ENCODE assay signal across 9 mouse cellular contexts in genomic region chr1:52004096-52004495, GRCm38 (mm10). TPM values are rescaled to one million over a fixed set of nuclear protein-coding genes. Genes with fewer than 3 reads are reported as not detected.
DNase-seq lines count a peak whose midpoint lies in the region; ATAC-seq and TF ChIP-seq lines count a peak whose summit lies in the region.
"Had no signal": no experiment of that assay in that cellular context is flagged by ENCODE, and none has a peak within 500 bp of the region (broad histone marks: within the 10 kb centered on the region; RNA-seq: fewer than 3 reads in every experiment).

No protein-coding gene starts in this region.

- H3K36me3 ChIP-seq in forebrain, embryonic 15.5 days = no peaks in the 10 kb centered on the region
- no peaks in the 10 kb centered on the region for H3K36me3 ChIP-seq in kidney, embryonic 15.5 days
- H3K36me3 ChIP-seq in liver, postnatal 0 days (replicated peaks; ENCODE audit: insufficient read depth, low read length) = no peaks in the 10 kb centered on the region

- peaks cover 7% of the 10 kb centered on the region for H3K4me1 ChIP-seq in forebrain, embryonic 15.5 days
- H3K4me1 ChIP-seq in kidney, embryonic 15.5 days = peaks cover 8% of the 10 kb centered on the region
- 0 out of 2 replicates have a peak, but pooled peaks cover 2% of the 10 kb centered on the region for H3K4me1 ChIP-seq in liver, postnatal 0 days (ENCODE audit: insufficient read depth)

- TF ChIP-seq EP300 in liver, postnatal 0 days (IDR thresholded peaks at IDR 0.05; ENCODE audit: low read depth) = no peak

- no peak overlapping the region for H3K4me2 ChIP-seq in forebrain, embryonic 15.5 days (replicated peaks)
- no peak overlapping the region for H3K4me2 ChIP-seq in kidney, embryonic 15.5 days
- H3K4me2 ChIP-seq in liver, postnatal 0 days (ENCODE audit: low read depth, low read length) = no peak overlapping the region

- DNase-seq in ovary, postnatal 10 days (ENCODE audit: low spot score) = peak; percentile 39
- no peak for DNase-seq in ovary, adult 18-20 months (ENCODE audit: low spot score)
- peak; percentile 75 for DNase-seq in liver, postnatal 0 days
- peak; percentile 84 for DNase-seq in retina, embryonic 14.5 days (ENCODE audit: low spot score)
- DNase-seq in urinary bladder, adult 2 months (ENCODE audit: low spot score) = peak; percentile 28

- TF ChIP-seq CTCF in liver, postnatal 0 days (IDR thresholded peaks at IDR 0.05; ENCODE audit: low read depth) = peak; percentile 90

- no peak overlapping the region for H3K4me3 ChIP-seq in forebrain, embryonic 15.5 days
- H3K4me3 ChIP-seq in kidney, embryonic 15.5 days (replicated peaks) = no peak overlapping the region
- no peak overlapping the region for H3K4me3 ChIP-seq in liver, postnatal 0 days (ENCODE audit: low read depth, low read length)
- H3K4me3 ChIP-seq: erythroblast, embryonic 14.5 days had no signal

- WGBS in forebrain, embryonic 15.5 days = 17% methylated on average over 8 of the region's 8 CpGs
- WGBS in kidney, embryonic 15.5 days = 27% methylated on average over 8 of the region's 8 CpGs
- WGBS in liver, postnatal 0 days (ENCODE audit: insufficient replicate concordance) = 14% methylated on average over 8 of the region's 8 CpGs

- H3K9me3 ChIP-seq in forebrain, embryonic 15.5 days = no peaks in the 10 kb centered on the region
- no peaks in the 10 kb centered on the region for H3K9me3 ChIP-seq in kidney, embryonic 15.5 days (replicated peaks)
- H3K9me3 ChIP-seq in liver, postnatal 0 days (ENCODE audit: low read length) = no peaks in the 10 kb centered on the region

- H3K27me3 ChIP-seq in forebrain, embryonic 15.5 days = no peaks in the 10 kb centered on the region
- H3K27me3 ChIP-seq in kidney, embryonic 15.5 days = no peaks in the 10 kb centered on the region
- no peaks in the 10 kb centered on the region for H3K27me3 ChIP-seq in liver, postnatal 0 days (ENCODE audit: insufficient read depth, low read length)

- ATAC-seq in cerebellum, adult (ENCODE audit: insufficient number of reproducible peaks, low FRiP score, low TSS enrichment) = peak; percentile 71
- peak; percentile 77; the same call in 1 of the 2 replicates for ATAC-seq in forebrain, embryonic 15.5 days (replicated peaks)
- 0 out of 2 replicates have a peak, but pooled peaks have one; percentile 46 for ATAC-seq in kidney, embryonic 15.5 days (replicated peaks; ENCODE audit: low FRiP score)
- 0 out of 2 replicates have a peak, but pooled peaks have one; percentile 17 for ATAC-seq in liver, postnatal 0 days

- H3K27ac ChIP-seq in forebrain, embryonic 15.5 days (replicated peaks) = no peak overlapping the region
- no peak overlapping the region for H3K27ac ChIP-seq in kidney, embryonic 15.5 days
- H3K27ac ChIP-seq in liver, postnatal 0 days (ENCODE audit: low read depth) = no peak overlapping the region

- H3K9ac ChIP-seq in forebrain, embryonic 15.5 days (replicated peaks) = no peak overlapping the region
- no peak overlapping the region for H3K9ac ChIP-seq in kidney, embryonic 15.5 days
- no peak overlapping the region for H3K9ac ChIP-seq in liver, postnatal 0 days (replicated peaks)

RNA-seq across cellular contexts. Expression of gene Stat4, which starts 17.1 kb away (rescaled TPM):
- polyA plus RNA-seq in forebrain, embryonic 15.5 days (2015; fragmentation: Nextera tagmentation; extraction: Ambion mirVana) = 0.39 and 0.84 TPM in 2 replicates
- 1.6 and 2.0 TPM in 2 replicates for polyA plus RNA-seq in kidney, embryonic 15.5 days (2015; fragmentation: Nextera tagmentation; extraction: Ambion mirVana)
- polyA plus RNA-seq in liver, postnatal 0 days (2015; fragmentation: Nextera tagmentation; extraction: Ambion mirVana) = 1.1 and 1.4 TPM in 2 replicates
- 0.85 and 0.94 TPM in 2 replicates for polyA plus RNA-seq in urinary bladder, adult 2 months (2012; rRNA removed)
- polyA plus RNA-seq: erythroblast, embryonic 14.5 days had no signal

Comparison
In these comparisons a context has a peak if more than half of its experiments do, and no peak if none do; other contexts are left out.
1. ATAC-seq: peak in every context shown above with its lines; median percentile 77 in forebrain, embryonic 15.5 days; 71 in cerebellum, adult; 46 in kidney, embryonic 15.5 days; 17 in liver, postnatal 0 days.